Mouse (Mus musculus) neural tube, embryonic 13.5 days (tissue): ENCODE measurements at regions not wholly inside any gene's neighbourhood (a gene's known extent, or its start where the extent isn't known, plus 50 kb on each side); places are given as distances from the start of the nearest gene placed in this dataset.
"Not testable (repeated sequence)": the region's sequence is repeated elsewhere in the genome, so short reads cannot be mapped to it uniquely, and the experiment has no call there.

Source experiments
- ATAC-seq: fragments of 200-750 bp; cut with Nextera tagmentation; 2 replicates; pipeline ENCODE4 v1.8.0; 2017; ENCODE audit warnings: low read depth, mild to moderate bottlenecking, moderate TSS enrichment, moderate library complexity
- H3K27ac ChIP-seq: fragments of 300-500 bp; sonication (generic); replicated peaks from 2 replicates; pipeline ENCODE4 v1.5.1; 2015; ENCODE audit warnings: moderate library complexity, mild to moderate bottlenecking, inconsistent platforms
- H3K27me3 ChIP-seq: fragments of 300-500 bp; sonication (generic); 2 replicates; pipeline ENCODE4 v1.6.1; 2015; ENCODE audit warnings: mild to moderate bottlenecking, inconsistent platforms
- H3K36me3 ChIP-seq: fragments of 300-500 bp; sonication (generic); 2 replicates; pipeline ENCODE4 v1.6.1; 2015; ENCODE audit warnings: mild to moderate bottlenecking, inconsistent platforms
- H3K4me1 ChIP-seq: fragments of 300-500 bp; sonication (generic); replicated peaks from 2 replicates; pipeline ENCODE4 v1.6.1; 2015; ENCODE audit warnings: inconsistent platforms
- H3K4me2 ChIP-seq: fragments of 300-500 bp; sonication (generic); 2 replicates; pipeline ENCODE4 v1.6.1; 2015; ENCODE audit warnings: inconsistent platforms, mild to moderate bottlenecking, moderate library complexity
- H3K4me3 ChIP-seq: fragments of 300-500 bp; sonication (generic); 2 replicates; pipeline ENCODE4 v1.5.1; 2015; ENCODE audit warnings: mild to moderate bottlenecking, inconsistent platforms
- H3K9ac ChIP-seq: fragments of 300-500 bp; sonication (generic); 2 replicates; pipeline ENCODE4 v1.6.1; 2015; ENCODE audit warnings: moderate library complexity, mild to moderate bottlenecking, inconsistent platforms
- H3K9me3 ChIP-seq: fragments of 300-500 bp; sonication (generic); 2 replicates; pipeline ENCODE4 v1.6.1; 2016; ENCODE audit warnings: inconsistent platforms
- WGBS: fragments of 180-500 bp; shearing (Covaris S2); methylation state at CpG from one replicate; pipeline ENCODE4 v1.1.7; 2015; 5-methylcytosine and 5-hydroxymethylcytosine counted together

GRCm38 (mm10) chr12:23325756-23326155 is 454.3 kb downstream of the Gm10330 start:
- not testable (repeated sequence) for H3K27me3 ChIP-seq, H3K4me3 ChIP-seq, ATAC-seq, H3K27ac ChIP-seq, H3K9ac ChIP-seq, H3K4me2 ChIP-seq, H3K9me3 ChIP-seq, H3K4me1 ChIP-seq, H3K36me3 ChIP-seq
- WGBS = 48% methylated on average over 2 of the region's 2 CpGs

GRCm38 (mm10) chr12:23315186-23315585 is 464.9 kb downstream of the Gm10330 start:
- not testable (repeated sequence) for H3K9ac ChIP-seq, H3K4me1 ChIP-seq, H3K27me3 ChIP-seq, H3K27ac ChIP-seq, H3K36me3 ChIP-seq, H3K9me3 ChIP-seq
- 0% methylated on average over 25 of the region's 38 CpGs for WGBS
- Histone ChIP-seq H3K4me3 (peak overlapping the region; percentile 35), H3K4me2 (peak overlapping the region; percentile 48)
- peak; percentile 67 for ATAC-seq
